Mouse (Mus musculus) Patski (cell line): ENCODE measurements around the gene Rtkn2. TPM values are rescaled to one million over a fixed set of nuclear protein-coding genes. Genes with fewer than 3 reads are reported as not detected.

ENCODE experiments used
- ATAC-seq: fragments of 100-300 bp; one replicate; pipeline ENCODE4 v1.8.0; 2021
- CTCF ChIA-PET: fragments of 350-600 bp; sonication (Branson Sonifier 250); formaldehyde crosslinking; loops from one replicate; lab custom pipeline; 2022; ENCODE audit warnings: inconsistent platforms; lab: Charles Lee
- POLR2A ChIA-PET: fragments of 350-600 bp; sonication (Branson Sonifier 250); formaldehyde crosslinking; loops from one replicate; lab custom pipeline; 2022; ENCODE audit warnings: antibody characterized with exemption, inconsistent platforms; lab: Charles Lee
- DNase-seq: peaks from one replicate; pipeline ENCODE4 v3.0.0-alpha.2; 2011; ENCODE audit warnings: low read depth, low spot score
- H3K27me3 ChIP-seq: fragments of 371-371 bp; one replicate; pipeline ENCODE4 v1.5.1; 2021
- CTCF ChIP-seq: fragments of 100-300 bp; IDR thresholded peaks from one replicate; pipeline ENCODE4 v1.5.1; 2021
- in situ Hi-C: fragments of 300-500 bp; cut with MboI; formaldehyde crosslinking; loops from 3 replicates; pipeline ENCODE4 v1.11.1; 2018; ENCODE audit warnings: low pct_unique_long_range_greater_than_20kb, mixed read lengths
- polyA plus RNA-seq: library from polyadenylated mRNA; unstranded; gene quantifications from one replicate; pipeline ENCODE4 v1.2.3, GENCODE M21; 2021

The Rtkn2 gene
- polyA plus RNA-seq, 1 experiment from 2014 or later = 3.2 TPM

DNA sequence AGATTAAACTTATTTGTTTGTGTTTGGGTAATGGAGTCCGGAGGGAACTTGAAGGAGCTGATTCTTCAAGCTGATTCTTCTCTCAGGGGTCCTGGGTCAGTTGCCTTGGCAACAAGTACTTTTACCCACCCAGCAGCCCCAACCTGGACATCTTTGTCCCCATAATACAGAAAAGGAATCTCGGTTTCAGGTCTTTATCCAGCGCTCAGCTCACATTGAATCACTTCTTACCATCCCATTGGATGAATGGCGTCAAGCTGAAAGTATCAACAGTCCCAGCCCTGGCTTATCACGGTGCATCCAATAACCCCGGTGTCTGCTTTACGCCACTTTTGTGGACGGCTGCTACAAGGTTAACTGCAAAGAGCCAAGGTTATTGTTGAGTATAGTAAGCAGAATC lies 89.1 kb downstream of the Rtkn2 start:
- ChIA-PET CTCF (no interaction called here), POLR2A (no interaction called here)
- DNase-seq (no peak), ATAC-seq (no peak)
- TF ChIP-seq CTCF = no peak
- no peaks in the 10 kb centered on the region for H3K27me3 ChIP-seq
- in situ Hi-C loops = no loop called here

DNA sequence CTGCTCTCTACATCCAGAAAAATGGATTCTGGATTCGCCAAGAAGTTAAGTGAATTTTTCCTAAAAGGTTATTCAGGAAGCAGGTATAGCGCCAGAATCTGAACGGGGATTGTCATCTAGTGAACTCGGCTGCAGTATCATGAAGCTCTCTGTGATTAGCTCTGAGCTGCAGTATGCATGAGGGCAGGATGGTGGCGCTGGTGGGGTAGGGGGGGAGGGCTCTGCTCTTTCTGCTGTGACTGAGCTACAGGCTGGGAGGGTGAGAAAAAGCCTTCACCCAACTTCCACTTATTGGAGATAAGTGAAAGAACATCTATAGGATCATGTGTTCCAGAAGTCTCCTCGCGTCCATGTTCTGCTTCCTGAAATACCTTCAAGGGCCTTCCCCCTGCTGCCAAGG lies 91.7 kb downstream of the Rtkn2 start:
- ChIA-PET CTCF (no interaction called here), POLR2A (no interaction called here)
- no peak for TF ChIP-seq CTCF
- in situ Hi-C loops = no loop called here
- no peak for DNase-seq
- H3K27me3 ChIP-seq = no peaks in the 10 kb centered on the region
- no peak for ATAC-seq

DNA sequence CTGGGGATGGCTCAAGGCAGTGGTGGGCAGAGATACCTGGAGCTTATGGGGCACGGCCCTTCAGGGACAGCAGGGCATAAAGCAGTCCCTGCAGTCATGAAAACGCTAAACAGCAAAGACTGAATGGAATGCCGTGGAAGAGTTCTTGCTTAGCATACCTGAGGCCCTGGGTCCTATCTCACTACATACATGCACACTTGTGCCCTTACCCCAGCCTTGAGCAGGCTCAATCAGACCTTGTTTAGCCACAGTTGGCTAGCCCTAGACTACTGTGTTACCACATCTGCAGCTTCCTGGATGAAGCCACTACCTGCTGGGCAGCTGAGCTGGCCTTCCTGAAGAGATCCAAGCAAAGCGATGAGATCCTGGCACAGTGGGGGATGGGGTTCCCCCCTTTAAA lies 93.3 kb downstream of the Rtkn2 start:
- ChIA-PET CTCF (no interaction called here), POLR2A (no interaction called here)
- ATAC-seq = no peak
- no peak for TF ChIP-seq CTCF
- in situ Hi-C loops = no loop called here
- no peak for DNase-seq
- no peaks in the 10 kb centered on the region for H3K27me3 ChIP-seq

DNA sequence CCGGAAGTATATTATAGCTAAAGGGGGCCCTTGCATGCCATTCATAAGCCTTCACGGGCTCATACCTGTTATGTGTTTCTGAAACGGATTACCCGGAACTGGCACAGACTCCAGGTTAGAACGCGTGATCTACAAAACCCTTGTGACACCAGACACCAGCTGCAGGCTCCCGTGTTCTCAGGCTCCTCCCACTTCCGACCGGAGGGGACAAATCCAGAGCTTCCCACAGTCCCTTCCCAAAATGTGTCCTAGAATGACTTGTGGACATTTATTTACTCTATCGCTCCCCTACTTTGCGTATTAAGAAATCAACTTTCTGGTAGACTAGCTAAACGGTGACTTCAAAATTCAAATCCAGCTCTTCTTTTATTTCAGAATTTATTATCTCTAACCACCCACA lies 94.9 kb downstream of the Rtkn2 start:
- DNase-seq (no peak), ATAC-seq (no peak)
- in situ Hi-C loops = no loop called here
- TF ChIP-seq CTCF = no peak
- H3K27me3 ChIP-seq = no peaks in the 10 kb centered on the region
- ChIA-PET CTCF (interaction anchor here (1.1 kb wide), 1 partner anchor 10 kb away, joined by 3 read pairs; no protein-coding TSS in a partner anchor), POLR2A (interaction anchor here (0.6 kb wide), 1 partner anchor 271 kb away, joined by 3 read pairs; no protein-coding TSS in a partner anchor)

DNA sequence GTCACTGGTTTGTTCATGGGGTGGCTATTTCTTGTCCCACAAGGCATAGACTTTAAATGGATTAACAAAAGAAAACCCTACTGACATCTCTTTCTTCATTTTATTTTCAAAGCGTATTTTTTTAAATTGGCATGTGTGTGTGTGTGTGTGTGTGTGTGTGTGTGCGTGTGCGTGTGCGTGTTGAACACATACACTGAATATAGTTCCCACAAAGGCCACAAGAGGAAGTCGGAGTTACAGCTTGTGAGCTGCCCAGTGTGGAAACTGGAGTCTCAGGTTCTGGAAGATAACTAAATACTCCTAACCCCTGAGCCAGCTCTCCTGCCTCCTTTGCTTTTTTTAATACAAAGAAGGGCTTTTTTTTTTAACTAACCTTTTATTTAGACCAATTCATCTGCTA lies 95.8 kb downstream of the Rtkn2 start:
- no peak for DNase-seq
- no peak for ATAC-seq
- H3K27me3 ChIP-seq = no peaks in the 10 kb centered on the region
- CTCF ChIA-PET = interaction anchor here (1.1 kb wide), 1 partner anchor 11 kb away, joined by 3 read pairs; no protein-coding TSS in a partner anchor
- TF ChIP-seq CTCF = no peak
- in situ Hi-C loops = no loop called here
- POLR2A ChIA-PET = no interaction called here

DNA sequence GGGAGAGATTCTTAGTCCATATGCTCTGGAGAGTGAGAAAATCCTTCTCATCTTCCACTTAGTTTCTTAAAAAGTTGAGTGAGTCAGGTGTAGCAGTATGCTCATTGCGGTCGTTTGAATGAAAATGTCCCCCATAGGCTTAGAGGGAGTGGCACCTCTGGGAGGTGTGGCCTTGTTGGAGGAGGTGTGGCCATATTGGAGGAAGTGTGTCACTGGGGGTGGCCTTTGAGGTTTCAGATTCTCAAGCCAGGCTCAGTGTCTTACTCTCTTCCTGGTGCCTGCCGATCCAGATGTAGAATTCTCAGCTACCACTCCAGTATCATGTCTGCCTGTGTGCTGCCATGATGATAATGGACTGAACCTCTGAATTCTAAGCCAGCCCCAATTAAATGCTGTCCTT lies 99.3 kb downstream of the Rtkn2 start:
- in situ Hi-C loops = no loop called here
- H3K27me3 ChIP-seq = no peaks in the 10 kb centered on the region
- no peak for DNase-seq
- no peak for ATAC-seq
- no peak for TF ChIP-seq CTCF
- CTCF ChIA-PET = no interaction called here
- POLR2A ChIA-PET = no interaction called here

DNA sequence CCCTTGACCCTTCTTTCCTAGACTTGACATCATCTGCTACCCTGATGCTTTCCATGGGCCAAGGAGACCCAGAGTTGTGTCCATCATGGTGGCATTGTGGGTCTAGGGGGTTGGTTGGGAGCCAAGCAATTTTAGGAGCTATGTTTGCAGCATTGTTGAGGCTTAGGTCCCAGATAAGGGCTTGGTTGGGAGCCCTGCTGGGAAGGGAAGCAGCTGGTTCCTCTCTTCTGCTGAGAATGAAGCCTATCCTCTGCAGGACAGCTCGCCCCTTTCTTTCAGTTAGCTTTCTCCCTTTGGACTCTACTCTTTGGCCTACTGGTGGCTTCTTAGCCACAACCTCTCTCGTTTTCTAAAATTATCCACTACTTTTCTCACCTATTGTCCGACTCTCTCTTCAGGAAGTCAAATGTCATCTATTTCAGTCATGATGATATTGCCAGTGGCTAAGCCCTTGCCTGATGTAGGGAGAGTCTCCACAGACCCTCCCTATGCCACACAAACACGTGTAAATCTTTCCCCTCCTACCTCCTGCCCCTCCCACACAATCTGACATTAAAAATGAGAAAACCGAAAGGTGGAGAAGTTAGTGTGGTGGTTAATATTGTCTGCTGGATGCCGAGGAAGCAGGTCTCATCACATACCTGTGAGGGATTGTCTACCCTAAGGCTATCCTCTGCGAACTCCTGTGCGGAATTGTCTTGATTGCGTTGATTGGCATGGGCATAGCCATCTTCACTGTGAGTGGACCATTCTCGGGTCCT lies 100.7 kb downstream of the Rtkn2 start:
- TF ChIP-seq CTCF = no peak
- in situ Hi-C loops = no loop called here
- CTCF ChIA-PET = interaction anchor here (1.3 kb wide), 1 partner anchor 18 kb away, joined by 3 read pairs; no protein-coding TSS in a partner anchor
- ATAC-seq (no peak), DNase-seq (no peak)
- POLR2A ChIA-PET = no interaction called here
- H3K27me3 ChIP-seq = no peaks in the 10 kb centered on the region

DNA sequence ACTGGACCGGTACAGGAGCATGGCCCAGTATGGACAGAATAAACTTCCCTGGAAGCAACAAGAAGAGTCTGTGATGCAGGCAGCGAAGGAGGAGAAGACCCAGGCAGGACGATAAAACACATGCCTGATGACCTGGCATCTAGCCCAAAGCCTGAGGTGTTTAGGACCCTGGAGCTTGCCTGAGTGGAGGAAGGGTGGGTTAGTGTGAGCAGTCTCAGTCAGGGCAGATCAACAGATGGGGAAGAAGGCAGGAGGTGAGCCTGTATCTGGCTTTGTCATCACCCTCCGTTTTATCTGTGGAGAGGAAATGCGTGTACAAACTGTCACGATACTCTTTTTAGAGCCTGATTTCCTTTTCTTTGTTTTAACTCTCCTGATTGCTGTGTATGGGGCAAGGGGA lies 102.3 kb downstream of the Rtkn2 start:
- TF ChIP-seq CTCF = no peak
- DNase-seq = no peak
- in situ Hi-C loops = no loop called here
- ChIA-PET POLR2A (no interaction called here), CTCF (no interaction called here)
- H3K27me3 ChIP-seq = no peaks in the 10 kb centered on the region
- no peak for ATAC-seq

DNA sequence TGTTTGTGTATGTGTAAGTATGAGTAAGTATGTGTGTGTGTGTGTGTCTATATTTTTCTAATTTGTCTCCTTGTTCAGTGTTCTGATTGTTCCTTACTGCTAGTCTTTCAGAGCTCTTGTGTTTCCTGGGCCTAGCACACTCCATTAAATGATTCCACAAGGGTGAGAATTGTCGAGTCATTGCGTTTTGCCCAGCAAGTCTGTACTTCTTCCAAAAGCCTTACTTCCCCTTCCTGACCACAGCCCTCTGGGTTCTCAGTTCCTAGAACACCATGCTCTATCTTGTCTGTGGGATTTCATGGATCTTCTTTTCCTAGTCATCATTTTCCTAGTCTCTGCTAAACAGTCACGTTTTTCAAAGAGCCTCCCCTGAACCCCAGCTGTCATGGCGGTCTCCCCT lies 106.2 kb downstream of the Rtkn2 start:
- no peak for TF ChIP-seq CTCF
- DNase-seq (no peak), ATAC-seq (no peak)
- POLR2A ChIA-PET = no interaction called here
- CTCF ChIA-PET = no interaction called here
- in situ Hi-C loops = no loop called here
- H3K27me3 ChIP-seq = no peaks in the 10 kb centered on the region

DNA sequence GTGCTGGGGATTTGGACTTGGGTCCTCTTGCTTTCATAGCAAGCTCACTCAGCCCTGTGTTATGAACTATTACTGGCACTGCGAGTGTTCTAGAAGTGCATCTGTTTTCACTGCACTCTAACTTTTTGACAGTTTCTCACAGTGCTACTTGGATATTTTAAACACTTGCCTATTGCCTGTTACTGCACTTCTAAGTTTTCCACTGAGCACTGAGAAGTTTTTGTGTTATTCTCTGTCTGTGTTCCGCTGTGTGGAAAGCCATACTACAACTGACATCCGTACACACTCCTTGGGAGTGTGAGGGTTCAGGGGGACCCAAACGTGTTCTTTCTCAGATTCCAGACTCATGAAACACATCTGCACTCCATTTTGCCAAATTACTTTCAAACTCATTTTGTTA lies 107.6 kb downstream of the Rtkn2 start:
- in situ Hi-C loops = no loop called here
- ATAC-seq = no peak
- ChIA-PET POLR2A (interaction anchor here (1.1 kb wide), 1 partner anchor 78 kb away, joined by 3 read pairs; no protein-coding TSS in a partner anchor), CTCF (no interaction called here)
- no peaks in the 10 kb centered on the region for H3K27me3 ChIP-seq
- no peak for DNase-seq
- no peak for TF ChIP-seq CTCF

DNA sequence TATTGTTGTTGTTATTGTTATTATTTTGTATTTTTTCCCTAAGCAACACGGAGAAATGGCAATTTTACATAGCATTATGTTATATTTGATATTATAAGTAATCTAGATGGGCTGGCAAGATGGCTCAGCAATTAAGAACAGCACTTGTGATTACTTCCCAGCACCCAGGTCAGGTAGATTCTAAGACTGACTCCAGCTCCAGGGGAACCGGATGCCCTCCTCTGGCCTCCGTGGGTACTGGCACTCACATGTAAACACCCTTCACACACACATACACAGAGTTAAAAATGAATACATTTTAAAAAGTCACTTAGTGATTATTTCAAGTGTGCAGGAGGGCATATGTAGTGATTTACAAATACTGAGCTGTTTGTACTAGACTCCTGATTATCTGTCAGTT lies 108.4 kb downstream of the Rtkn2 start:
- in situ Hi-C loops = no loop called here
- CTCF ChIA-PET = interaction anchor here (1.1 kb wide), 1 partner anchor 80 kb away, joined by 3 read pairs; no protein-coding TSS in a partner anchor
- TF ChIP-seq CTCF = peak; percentile 53
- no peaks in the 10 kb centered on the region for H3K27me3 ChIP-seq
- ATAC-seq = no peak
- POLR2A ChIA-PET = no interaction called here
- no peak for DNase-seq
